Mouse (Mus musculus) gastrocnemius, adult 2 months (tissue): Measurements from ENCODE around the gene Plpp3. TPM values are rescaled to one million over a fixed set of nuclear protein-coding genes. Genes with fewer than 3 reads are reported as not detected.

ENCODE experiments used
- DNase-seq: peaks from one replicate; pipeline ENCODE4 v3.0.0; 2022
- H3K27ac ChIP-seq: fragments of 200-600 bp; 2 replicates; pipeline ENCODE4 v1.8.1; 2022; ENCODE audit warnings: mild to moderate bottlenecking
- H3K4me3 ChIP-seq: fragments of 200-600 bp; 2 replicates; pipeline ENCODE4 v1.8.1; 2022; ENCODE audit warnings: mild to moderate bottlenecking, moderate library complexity
- CTCF ChIP-seq: fragments of 200-600 bp; IDR thresholded peaks from 2 replicates; pipeline ENCODE4 v1.8.1; 2022; ENCODE audit warnings: antibody characterized with exemption, mild to moderate bottlenecking, moderate library complexity
- intact Hi-C: fragments of 180-260 bp; cut with DNase I; formaldehyde crosslinking; loops from one replicate; pipeline ENCODE4 v1.15.1; 2025
- total RNA-seq, 2 experiments: library from RNA; stranded (reverse); gene quantifications; 2 replicates each; pipeline ENCODE4 v1.2.3; 2021

Gene Plpp3
- total RNA-seq, 2 experiments from 2014 or later = 45.8 to 69.1 TPM

DNA sequence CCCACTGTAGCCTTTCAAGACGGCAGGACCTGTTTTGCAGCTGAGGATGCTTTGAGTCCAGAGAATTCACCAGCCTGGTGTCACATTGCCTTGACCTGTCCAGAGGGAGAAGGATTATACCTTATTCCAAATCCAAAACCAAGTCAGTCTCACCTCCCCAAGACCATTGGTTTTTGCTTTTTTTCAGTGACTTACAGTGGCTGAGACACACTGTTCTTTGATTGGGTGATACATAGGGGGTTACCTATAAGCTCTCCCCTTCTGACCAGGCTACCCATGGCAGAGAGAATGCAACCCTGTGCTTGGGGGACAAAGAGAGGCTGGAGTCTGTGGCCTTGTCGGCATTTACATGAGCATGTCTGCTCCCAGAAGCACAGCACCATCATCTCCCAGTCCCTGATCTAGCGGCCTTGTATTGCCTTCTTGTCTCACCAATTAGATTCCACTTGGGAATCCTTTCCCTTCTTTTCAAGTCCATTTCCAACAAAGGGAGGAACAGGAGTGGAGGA, 24.6 kb downstream of the Plpp3 start:
- no peak for DNase-seq
- Histone ChIP-seq H3K4me3 (peak overlapping the region; percentile 21; the same call in 1 of the 2 replicates), H3K27ac (0 out of 2 replicates have a peak overlapping the region, but pooled peaks have one; percentile 9)
- no peak for TF ChIP-seq CTCF
- intact Hi-C loops = no loop called here

- no peak for TF ChIP-seq CTCF
- H3K4me3 ChIP-seq = no peak overlapping the region
- H3K27ac ChIP-seq = no peak overlapping the region
- no peak for DNase-seq
- intact Hi-C loops = no loop called here
Measured at GRCm38 (mm10) chr4:105182249-105182648, 25.1 kb downstream of the Plpp3 start.

DNA sequence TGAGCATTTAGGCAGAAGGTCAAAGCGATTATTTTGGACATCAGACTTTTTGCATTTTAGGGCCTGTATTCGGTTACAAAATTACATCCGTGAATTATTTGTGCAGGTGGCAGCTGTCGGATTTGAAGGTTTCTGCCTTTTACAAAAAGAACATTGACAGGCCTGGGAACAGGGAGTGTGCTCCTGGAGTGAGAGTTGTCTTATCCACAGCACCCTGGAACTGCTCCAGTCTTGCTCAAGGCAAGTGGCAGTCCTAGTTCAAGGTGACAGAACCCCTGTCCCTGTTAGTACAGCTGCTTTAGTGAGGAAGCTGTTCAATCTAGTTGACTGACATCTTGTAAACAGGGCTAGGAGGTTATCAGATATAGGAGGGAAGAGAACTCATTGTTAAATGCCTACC, 27.3 kb downstream of the Plpp3 start:
- no peak for DNase-seq
- no peak overlapping the region for H3K4me3 ChIP-seq
- TF ChIP-seq CTCF = no peak
- intact Hi-C loops = no loop called here
- peak overlapping the region; percentile 9; the same call in 1 of the 2 replicates for H3K27ac ChIP-seq

DNA sequence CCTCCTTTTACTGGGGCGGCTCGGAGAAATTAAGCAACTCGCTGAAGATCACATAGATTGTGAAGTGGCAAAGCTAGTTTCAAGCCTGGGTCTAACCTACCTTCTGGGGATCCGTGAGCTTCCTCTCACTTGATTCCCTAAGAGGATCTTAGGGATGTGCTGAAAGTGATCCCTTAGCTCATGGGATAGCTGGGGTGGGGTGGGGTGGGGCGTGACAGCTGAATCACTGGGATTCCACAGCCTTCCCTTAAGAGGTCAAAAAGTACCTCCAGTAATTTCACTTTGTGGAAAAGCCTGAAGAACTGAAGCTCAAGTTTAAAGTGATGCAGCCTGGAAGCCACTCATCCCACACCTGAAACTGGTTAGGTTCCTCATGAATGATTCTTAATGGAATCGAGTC, 27.8 kb downstream of the Plpp3 start:
- no peak for DNase-seq
- peak overlapping the region; percentile 9; the same call in 1 of the 2 replicates for H3K27ac ChIP-seq
- intact Hi-C loops = no loop called here
- TF ChIP-seq CTCF = no peak
- no peak overlapping the region for H3K4me3 ChIP-seq

- no peak for TF ChIP-seq CTCF
- Histone ChIP-seq H3K27ac (no peak overlapping the region), H3K4me3 (no peak overlapping the region)
- no peak for DNase-seq
- intact Hi-C loops = no loop called here
Measured at GRCm38 (mm10) chr4:105186654-105187053, 29.5 kb downstream of the Plpp3 start.

GRCm38 (mm10) chr4:105187873-105188272, 30.7 kb downstream of the Plpp3 start:
- Histone ChIP-seq H3K27ac (no peak overlapping the region), H3K4me3 (no peak overlapping the region)
- DNase-seq = no peak
- TF ChIP-seq CTCF = no peak
- intact Hi-C loops = no loop called here

DNA sequence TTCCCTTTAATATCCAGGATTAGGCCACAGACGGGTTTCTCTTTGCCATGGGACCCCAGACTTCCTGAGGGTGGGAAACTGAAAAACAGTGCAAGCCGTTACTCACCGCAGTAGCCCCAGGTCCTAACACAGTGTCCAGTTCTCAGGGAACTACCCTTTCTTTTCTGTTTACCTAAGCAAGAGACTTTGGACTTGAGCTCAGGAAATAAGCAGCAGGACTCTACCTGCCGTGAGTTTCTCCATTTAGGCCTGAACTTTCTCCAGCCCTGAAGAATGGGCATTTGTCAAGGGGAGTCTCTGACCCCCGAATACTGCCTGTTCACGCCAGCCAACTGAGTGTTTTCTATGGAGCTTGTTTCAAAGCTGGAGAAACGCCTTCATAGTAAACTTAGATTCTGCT, 31.7 kb downstream of the Plpp3 start:
- no peak for DNase-seq
- Histone ChIP-seq H3K27ac (peak overlapping the region; percentile 43), H3K4me3 (no peak overlapping the region)
- intact Hi-C loops = no loop called here
- TF ChIP-seq CTCF = no peak

GRCm38 (mm10) chr4:105190826-105191225, 33.7 kb downstream of the Plpp3 start:
- peak overlapping the region; percentile 35 for H3K27ac ChIP-seq
- intact Hi-C loops = no loop called here

GRCm38 (mm10) chr4:105191550-105191949, 34.4 kb downstream of the Plpp3 start:
- Histone ChIP-seq H3K4me3 (peak overlapping the region; percentile 7; the same call in 1 of the 2 replicates), H3K27ac (peak overlapping the region; percentile 35)
- intact Hi-C loops = no loop called here
- DNase-seq = peak; percentile 8
- TF ChIP-seq CTCF = no peak

More at GRCm38 (mm10) chr4:105190826-105191225, 33.7 kb downstream of the Plpp3 start:
- DNase-seq = peak; percentile 5
- no peak for TF ChIP-seq CTCF
- H3K4me3 ChIP-seq = no peak overlapping the region; the same call in 1 of the 2 replicates

DNA sequence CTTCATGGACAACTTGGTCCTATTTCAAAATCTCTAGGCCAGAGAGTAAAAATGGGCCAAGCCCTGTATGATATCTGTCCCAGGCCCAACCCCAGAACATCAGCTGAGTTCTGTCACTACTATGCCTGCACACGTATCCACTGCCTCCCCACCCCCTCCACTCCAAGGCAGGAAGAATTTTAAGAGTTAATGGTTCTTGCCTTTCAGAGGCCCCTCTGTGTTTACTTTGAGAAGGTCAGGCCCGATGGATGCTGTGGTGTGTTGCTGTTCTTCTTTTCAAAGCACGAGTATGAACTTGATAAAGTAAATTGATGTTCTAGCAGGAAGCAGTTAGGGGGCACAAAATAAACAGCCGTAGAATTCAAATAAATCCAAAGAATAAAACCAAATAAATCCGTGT, 35.5 kb downstream of the Plpp3 start:
- TF ChIP-seq CTCF = no peak
- no peak for DNase-seq
- Histone ChIP-seq H3K4me3 (no peak overlapping the region), H3K27ac (peak overlapping the region; percentile 21; the same call in 1 of the 2 replicates)
- intact Hi-C loops = no loop called here

DNA sequence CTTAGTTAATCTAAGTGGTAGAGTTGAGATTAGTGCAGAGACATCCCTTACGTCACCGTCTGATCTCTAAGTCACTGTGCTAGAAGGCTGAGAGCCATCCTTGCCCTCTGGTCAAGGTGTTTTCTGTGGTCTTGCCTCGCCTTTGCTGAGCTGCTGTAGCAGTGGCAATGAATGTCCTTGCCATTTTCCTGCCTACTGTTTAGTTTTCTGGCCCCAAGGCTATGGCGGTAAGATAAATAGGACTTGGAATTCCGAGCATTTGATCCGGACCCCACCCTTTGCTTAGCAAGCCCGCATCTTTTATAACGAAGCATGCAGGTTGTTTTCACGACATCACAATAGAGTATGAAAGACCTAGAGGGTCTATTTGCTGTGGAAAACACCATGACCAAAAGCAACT, 38.1 kb downstream of the Plpp3 start:
- H3K4me3 ChIP-seq = no peak overlapping the region
- DNase-seq = no peak
- intact Hi-C loops = no loop called here
- no peak for TF ChIP-seq CTCF
- peak overlapping the region; percentile 21; the same call in 1 of the 2 replicates for H3K27ac ChIP-seq

GRCm38 (mm10) chr4:105196099-105196498, 39.0 kb downstream of the Plpp3 start:
- no peak overlapping the region for H3K4me3 ChIP-seq
- TF ChIP-seq CTCF = no peak
- H3K27ac ChIP-seq = no peak overlapping the region
- intact Hi-C loops = no loop called here
- no peak for DNase-seq

DNA sequence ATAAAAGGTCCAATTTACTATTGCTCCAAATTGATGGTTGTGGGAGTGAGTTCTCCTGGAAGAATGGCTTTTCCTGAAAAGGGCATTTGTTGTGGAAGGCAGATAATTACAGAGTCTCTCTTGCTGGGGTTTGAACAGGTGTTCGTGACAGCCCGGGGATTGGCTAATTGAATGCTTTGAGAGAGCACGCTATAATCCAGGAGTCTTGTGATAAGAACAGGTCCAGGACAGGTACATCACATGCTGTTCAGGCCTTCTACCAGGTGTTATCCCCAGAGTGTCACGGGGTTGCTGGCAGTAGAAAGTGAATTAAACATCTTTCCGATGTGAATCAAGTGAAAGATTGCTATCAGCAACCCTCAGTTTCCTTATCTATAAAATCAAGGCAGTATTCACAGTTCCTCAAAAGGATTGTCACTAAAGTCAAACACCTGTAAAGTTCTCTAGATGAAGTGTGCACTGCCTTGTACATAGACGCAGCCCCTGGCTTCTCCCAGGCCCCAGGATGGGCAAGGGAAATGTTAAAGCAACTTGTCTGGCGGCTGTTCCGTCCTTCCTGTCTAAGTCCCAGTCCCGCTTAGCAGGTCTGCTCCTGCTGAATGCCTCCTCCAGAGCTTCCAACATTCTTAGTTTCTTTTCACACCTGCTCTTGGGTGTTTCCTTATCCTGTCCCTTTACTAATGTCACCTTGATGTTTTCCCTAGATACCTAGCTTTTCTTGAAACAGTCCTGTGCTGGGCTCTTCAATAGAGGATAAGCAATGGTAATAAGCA, 40.0 kb downstream of the Plpp3 start:
- intact Hi-C loops = no loop called here
- Histone ChIP-seq H3K4me3 (no peak overlapping the region), H3K27ac (peak overlapping the region; percentile 20; the same call in 1 of the 2 replicates)
- no peak for TF ChIP-seq CTCF
- no peak for DNase-seq
